Mouse (Mus musculus): Measurements from ENCODE around the gene Gprin2. TPM values are rescaled to one million over a fixed set of nuclear protein-coding genes. Genes with fewer than 3 reads are reported as not detected.

The Gprin2 gene
- total RNA-seq, 2 experiments from 2014 or later: 0.08 to 0.17 TPM

GRCm38 (mm10) chr14:34208651-34209050, 7.2 kb upstream of the Gprin2 start:
- DNase-seq: peak in 1 of 2 experiments; percentile 24

GRCm38 (mm10) chr14:34207996-34208395, 6.5 kb upstream of the Gprin2 start:
- no peak for DNase-seq
- intact Hi-C loops (cut with DNase I): loop anchor here (2.0 kb wide), 1 partner anchor 127 kb away; no protein-coding TSS in a partner anchor

More at GRCm38 (mm10) chr14:34208651-34209050, 7.2 kb upstream of the Gprin2 start:
- intact Hi-C loops (cut with DNase I): loop anchor here (2.0 kb wide), 1 partner anchor 128 kb away; no protein-coding TSS in a partner anchor

DNA sequence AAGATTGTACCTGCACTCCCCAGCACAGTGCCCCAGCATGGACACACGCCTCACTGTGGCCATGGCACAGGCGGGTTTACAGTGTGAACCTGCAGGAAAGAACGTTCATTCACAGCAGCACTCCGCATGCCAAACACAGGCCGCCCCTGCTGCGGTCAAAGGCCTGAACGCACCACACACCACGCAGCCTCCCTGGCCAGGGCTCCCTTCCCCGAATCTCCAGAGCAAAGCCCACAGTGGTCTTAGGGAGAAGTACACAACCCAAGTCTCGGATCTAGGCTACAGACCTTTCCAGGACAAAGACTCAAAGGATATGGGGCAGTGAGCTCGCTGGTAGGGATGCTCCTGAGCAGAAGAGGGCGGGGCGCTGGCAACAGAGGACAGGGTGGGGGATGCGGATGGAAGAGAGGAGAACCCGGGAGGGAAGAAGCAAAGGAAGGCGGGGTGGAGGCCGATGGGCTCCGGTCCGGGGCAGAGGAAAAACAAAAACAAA, 669 bp downstream of the Gprin2 start:
- intact Hi-C loops (cut with DNase I): no loop called here
- DNase-seq: peak in 1 of 2 experiments; percentile 12

DNA sequence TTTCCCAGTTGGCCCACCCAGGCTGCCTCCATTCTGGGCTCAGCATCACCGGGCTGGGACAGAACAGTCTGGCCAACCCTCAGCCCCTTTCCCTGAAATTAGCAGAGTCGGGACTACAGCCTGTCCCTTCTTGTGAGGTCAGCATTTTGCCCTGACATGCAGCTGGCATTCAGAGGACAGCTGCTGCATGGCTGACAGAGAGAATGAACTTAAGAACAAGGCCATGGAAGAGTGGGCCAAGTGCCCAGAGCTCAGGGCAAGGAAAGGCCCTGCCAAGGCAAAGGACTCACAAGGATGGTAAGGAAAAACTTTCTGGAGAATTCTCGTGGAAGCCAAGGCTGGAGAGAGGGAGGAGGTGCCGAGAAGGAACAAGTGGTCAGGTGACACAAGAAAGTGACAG, 4.7 kb downstream of the Gprin2 start:
- intact Hi-C loops (cut with DNase I): no loop called here
- no peak for DNase-seq

DNA sequence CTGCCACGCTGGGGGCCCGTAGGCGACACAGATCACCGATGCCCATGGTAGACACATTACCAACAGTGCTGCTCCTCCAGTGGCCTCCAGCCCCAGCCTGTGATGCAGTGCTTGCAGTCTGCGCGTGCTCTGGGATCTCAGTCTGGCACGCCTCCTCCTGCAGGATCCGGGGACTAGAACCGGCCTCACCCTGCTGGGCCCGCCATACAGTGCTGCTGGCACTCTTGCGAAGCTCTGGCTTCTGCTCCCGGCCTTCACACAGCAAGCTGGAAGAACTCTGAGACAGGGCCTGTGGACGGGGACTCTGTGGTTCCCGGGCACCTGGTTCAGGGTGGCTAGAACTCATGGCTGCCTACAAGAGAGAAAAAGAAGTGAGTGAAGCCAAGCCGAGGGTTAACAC, 6.0 kb downstream of the Gprin2 start:
- intact Hi-C loops (cut with DNase I): no loop called here

DNA sequence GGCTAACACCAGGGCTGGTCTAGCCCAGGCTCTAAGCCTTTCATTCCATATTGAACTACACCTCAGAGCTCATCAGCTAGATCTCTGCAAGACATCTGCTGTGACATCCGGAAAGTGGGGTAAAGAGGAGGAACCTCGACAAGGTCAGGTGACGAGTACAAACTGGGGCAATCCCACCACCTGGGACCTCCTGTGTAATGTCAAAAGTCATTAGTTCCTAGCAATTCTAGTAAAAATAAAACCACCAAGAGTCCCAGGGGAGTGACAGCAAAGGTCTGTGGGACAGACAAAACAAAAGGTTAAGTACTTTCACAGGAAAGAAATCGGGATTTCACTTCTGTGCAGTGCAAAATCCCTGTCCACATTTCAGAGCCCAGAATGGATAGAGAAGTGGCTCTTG, 7.6 kb downstream of the Gprin2 start:
- intact Hi-C loops (cut with DNase I): no loop called here
- no peak for DNase-seq

More for the DNA sequence above, 6.0 kb downstream of the Gprin2 start:
- no peak for DNase-seq

DNA sequence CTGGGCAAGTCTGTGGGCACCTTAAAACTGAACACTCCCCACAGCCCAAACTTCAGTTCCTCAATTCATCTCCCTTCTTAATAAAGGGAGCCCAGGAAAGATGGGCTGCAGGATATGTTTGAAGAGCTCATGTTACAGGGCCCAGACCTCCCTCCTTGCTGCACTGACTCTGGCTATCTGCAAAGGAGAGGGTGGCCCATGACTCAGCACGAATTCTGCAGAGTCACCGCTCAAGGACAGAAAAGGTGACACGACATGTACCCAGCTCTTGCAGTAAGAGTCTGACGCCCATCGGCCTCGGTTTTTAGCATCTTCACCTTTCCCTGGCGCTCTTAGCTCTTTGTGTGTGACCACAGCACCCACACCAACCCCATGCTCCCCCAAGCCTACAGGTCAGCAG, 11.1 kb downstream of the Gprin2 start:
- DNase-seq: no peak
- intact Hi-C loops (cut with DNase I): no loop called here

- DNase-seq: peak in 1 of 2 experiments; percentile 38
- intact Hi-C loops (cut with DNase I): loop anchor here (5.0 kb wide), 1 partner anchor 49 kb away; no protein-coding TSS in a partner anchor
Measured at GRCm38 (mm10) chr14:34188629-34189028, 12.8 kb downstream of the Gprin2 start.

DNA sequence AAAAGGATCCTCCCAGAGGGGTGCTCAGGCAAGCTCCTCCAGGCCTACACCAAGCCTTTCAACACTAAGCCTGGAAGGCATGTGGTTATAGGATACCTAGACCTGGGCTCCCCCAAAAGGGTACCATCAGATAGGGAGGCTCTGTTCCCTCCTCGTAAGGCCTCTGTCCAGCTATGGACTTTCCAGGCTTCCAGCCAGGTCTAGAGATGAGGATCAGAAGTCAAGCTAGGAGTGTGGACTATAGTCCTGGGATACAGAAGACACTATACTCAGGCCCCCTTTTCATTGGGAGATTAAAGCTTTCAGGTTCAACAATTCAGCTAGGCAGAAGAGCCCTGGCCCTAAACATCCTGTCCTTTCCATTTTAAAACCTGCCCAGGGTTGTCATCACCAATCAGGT, 18.4 kb downstream of the Gprin2 start:
- intact Hi-C loops (cut with DNase I): no loop called here
- no peak for DNase-seq

- no peak for DNase-seq
- intact Hi-C loops (cut with DNase I): no loop called here
Measured at GRCm38 (mm10) chr14:34179351-34179750, 22.1 kb downstream of the Gprin2 start.

DNA sequence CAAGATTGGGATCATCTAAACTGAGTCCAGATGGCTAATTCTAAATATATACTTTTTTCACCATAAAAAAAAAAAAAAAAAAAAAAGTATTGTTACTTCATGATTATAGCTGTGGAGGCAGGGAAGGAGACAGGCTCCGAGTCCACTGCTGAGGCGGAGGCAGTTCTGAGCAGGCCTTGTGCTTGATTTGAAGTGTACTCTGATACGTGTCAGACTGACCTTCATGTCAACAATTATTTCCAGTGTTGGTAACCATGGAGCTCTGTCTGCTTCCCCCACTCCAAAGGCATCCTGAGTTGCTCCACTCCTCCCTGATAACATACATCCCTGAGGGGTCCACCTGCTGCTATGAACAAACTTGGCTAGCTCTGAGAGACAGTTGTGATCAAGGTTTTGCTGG, 30.3 kb downstream of the Gprin2 start:
- DNase-seq: no peak
- intact Hi-C loops (cut with DNase I): no loop called here

DNA sequence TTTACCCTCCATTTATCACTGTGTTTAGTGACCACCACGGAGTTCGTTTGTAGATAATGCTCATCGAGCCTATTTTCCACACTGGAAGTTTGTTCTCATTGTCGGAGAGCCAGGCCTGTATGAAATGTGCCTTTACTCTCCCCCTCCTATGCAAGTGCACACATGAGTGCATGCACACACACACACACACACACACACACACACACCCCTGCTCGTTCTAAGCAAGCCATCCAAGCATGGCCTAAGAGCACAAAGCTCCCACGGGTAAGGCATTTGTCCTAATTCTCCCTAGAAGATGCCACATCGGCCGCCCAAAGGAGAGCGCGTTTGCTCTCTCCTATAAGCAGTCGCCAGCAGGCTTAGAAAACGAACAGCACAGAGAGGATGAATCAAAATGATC, 45.7 kb downstream of the Gprin2 start:
- DNase-seq: no peak
- intact Hi-C loops (cut with DNase I): loop anchor here (10.0 kb wide), 1 partner anchor 191 kb away; no protein-coding TSS in a partner anchor

- intact Hi-C loops (cut with DNase I): loop anchor here (1.0 to 10.0 kb wide), 2 partner anchors 74 to 190 kb away; no protein-coding TSS in a partner anchor
Measured at GRCm38 (mm10) chr14:34154601-34155337, 46.7 kb downstream of the Gprin2 start.

GRCm38 (mm10) chr14:34152342-34152741, 49.1 kb downstream of the Gprin2 start, which contains the start of gene Npy4r:
TSS of gene Npy4r (minus strand) at chr14:34152489.
- intact Hi-C loops (cut with DNase I): loop anchor here (2.0 to 10.0 kb wide), 2 partner anchors 46 to 188 kb away; no protein-coding TSS in a partner anchor
- DNase-seq: peak; percentile 47 to 52

More at GRCm38 (mm10) chr14:34154601-34155337, 46.7 kb downstream of the Gprin2 start:
- DNase-seq: peak; percentile 53 to 63

- DNase-seq: no peak
- intact Hi-C loops (cut with DNase I): no loop called here
Measured at GRCm38 (mm10) chr14:34142915-34143314, 58.5 kb downstream of the Gprin2 start.

GRCm38 (mm10) chr14:34142316-34142715, 59.1 kb downstream of the Gprin2 start:
- DNase-seq: no peak

GRCm38 (mm10) chr14:34139671-34140664, 61.5 kb downstream of the Gprin2 start:
- intact Hi-C loops (cut with DNase I): no loop called here

More at GRCm38 (mm10) chr14:34142316-34142715, 59.1 kb downstream of the Gprin2 start:
- intact Hi-C loops (cut with DNase I): no loop called here

More at GRCm38 (mm10) chr14:34139671-34140664, 61.5 kb downstream of the Gprin2 start:
- no peak for DNase-seq

Measured in heart, postnatal 36 days (tissue).